Mouse (Mus musculus): ENCODE data around the gene Sspn. TPM values are rescaled to one million over a fixed set of nuclear protein-coding genes. Genes with fewer than 3 reads are reported as not detected.

Sspn gene
- polyA plus RNA-seq, 1 experiment from 2014 or later: 7.4 TPM

GRCm38 (mm10) chr6:145934001-145934696 is 2.7 kb downstream of the Sspn start:
- Histone ChIP-seq H3K4me1 (ENCODE audit: insufficient read depth) (peaks cover 3% of the 10 kb centered on the region; the same call in 1 of the 2 replicates), H3K4me3 (ENCODE audit: low read depth, low read length) (peak overlapping the region; percentile 46), H3K9me3 (ENCODE audit: low read depth, low read length) (no peaks in the 10 kb centered on the region; the same call in 1 of the 2 replicates), H3K9ac (peak overlapping the region; percentile 79), H3K36me3 (ENCODE audit: insufficient read depth) (no peaks in the 10 kb centered on the region), H3K27ac (ENCODE audit: low read depth) (peak overlapping the region; percentile 92), H3K27me3 (ENCODE audit: insufficient read depth, low read length) (no peaks in the 10 kb centered on the region), H3K4me2 (peak overlapping the region; percentile 71)
- no peak for TF ChIP-seq CTCF (IDR thresholded peaks at IDR 0.05; ENCODE audit: low read depth)
- peak; percentile 94 for ATAC-seq (ENCODE audit: insufficient read depth)
- WGBS: 3% methylated on average over 28 of the region's 28 CpGs
- peak; percentile 88 for DNase-seq

- H3K9me3 ChIP-seq (ENCODE audit: low read depth, low read length): no peaks in the 10 kb centered on the region; the same call in 1 of the 2 replicates
- peak overlapping the region; percentile 92 for H3K27ac ChIP-seq (ENCODE audit: low read depth)
- peak overlapping the region; percentile 46 for H3K4me3 ChIP-seq (ENCODE audit: low read depth, low read length)
- H3K9ac ChIP-seq: peak overlapping the region; percentile 79
- peak; percentile 23; the same call in 1 of the 2 replicates for ATAC-seq (ENCODE audit: insufficient read depth)
- H3K27me3 ChIP-seq (ENCODE audit: insufficient read depth, low read length): no peaks in the 10 kb centered on the region
- WGBS: 55% methylated on average over 9 of the region's 9 CpGs
- H3K36me3 ChIP-seq (ENCODE audit: insufficient read depth): no peaks in the 10 kb centered on the region
- H3K4me1 ChIP-seq (ENCODE audit: insufficient read depth): peaks cover 3% of the 10 kb centered on the region; the same call in 1 of the 2 replicates
- no peak for TF ChIP-seq CTCF (IDR thresholded peaks at IDR 0.05; ENCODE audit: low read depth)
- H3K4me2 ChIP-seq: peak overlapping the region; percentile 71
- peak; percentile 38 for DNase-seq
Measured at GRCm38 (mm10) chr6:145934697-145935240, 3.3 kb downstream of the Sspn start.

GRCm38 (mm10) chr6:145935912-145936311 is 4.5 kb downstream of the Sspn start:
- Histone ChIP-seq H3K27ac (ENCODE audit: low read depth) (no peak overlapping the region), H3K4me2 (0 out of 2 replicates have a peak overlapping the region, but pooled peaks have one; percentile 7), H3K36me3 (ENCODE audit: insufficient read depth) (no peaks in the 10 kb centered on the region), H3K4me1 (ENCODE audit: insufficient read depth) (peaks cover 3% of the 10 kb centered on the region; the same call in 1 of the 2 replicates), H3K9me3 (ENCODE audit: low read depth, low read length) (no peaks in the 10 kb centered on the region; the same call in 1 of the 2 replicates), H3K4me3 (ENCODE audit: low read depth, low read length) (no peak overlapping the region), H3K9ac (no peak overlapping the region), H3K27me3 (ENCODE audit: insufficient read depth, low read length) (no peaks in the 10 kb centered on the region)
- no peak for TF ChIP-seq CTCF (IDR thresholded peaks at IDR 0.05; ENCODE audit: low read depth)
- DNase-seq (no peak), ATAC-seq (ENCODE audit: insufficient read depth) (no peak)
- 70% methylated on average over 2 of the region's 2 CpGs for WGBS

- no peak overlapping the region for H3K9ac ChIP-seq
- ATAC-seq (ENCODE audit: insufficient read depth): no peak
- DNase-seq: no peak
- peaks cover 3% of the 10 kb centered on the region; the same call in 1 of the 2 replicates for H3K4me1 ChIP-seq (ENCODE audit: insufficient read depth)
- no peaks in the 10 kb centered on the region; the same call in 1 of the 2 replicates for H3K9me3 ChIP-seq (ENCODE audit: low read depth, low read length)
- H3K4me3 ChIP-seq (ENCODE audit: low read depth, low read length): no peak overlapping the region
- no peak overlapping the region for H3K27ac ChIP-seq (ENCODE audit: low read depth)
- no peak for TF ChIP-seq CTCF (IDR thresholded peaks at IDR 0.05; ENCODE audit: low read depth)
- no peaks in the 10 kb centered on the region for H3K27me3 ChIP-seq (ENCODE audit: insufficient read depth, low read length)
- no peak overlapping the region for H3K4me2 ChIP-seq
- no peaks in the 10 kb centered on the region for H3K36me3 ChIP-seq (ENCODE audit: insufficient read depth)
- 84% methylated on average over 4 of the region's 4 CpGs for WGBS
Measured at GRCm38 (mm10) chr6:145936511-145936910, 5.1 kb downstream of the Sspn start.

- no peak overlapping the region for H3K4me2 ChIP-seq
- H3K9ac ChIP-seq: no peak overlapping the region
- no peak for TF ChIP-seq CTCF (IDR thresholded peaks at IDR 0.05; ENCODE audit: low read depth)
- no peak for DNase-seq
- H3K4me1 ChIP-seq (ENCODE audit: insufficient read depth): 0 out of 2 replicates have a peak, but pooled peaks cover 2% of the 10 kb centered on the region
- no peaks in the 10 kb centered on the region; the same call in 1 of the 2 replicates for H3K9me3 ChIP-seq (ENCODE audit: low read depth, low read length)
- 42% methylated on average over 6 of the region's 6 CpGs for WGBS
- H3K36me3 ChIP-seq (ENCODE audit: insufficient read depth): no peaks in the 10 kb centered on the region
- no peak overlapping the region for H3K4me3 ChIP-seq (ENCODE audit: low read depth, low read length)
- no peaks in the 10 kb centered on the region for H3K27me3 ChIP-seq (ENCODE audit: insufficient read depth, low read length)
- no peak overlapping the region for H3K27ac ChIP-seq (ENCODE audit: low read depth)
- no peak for ATAC-seq (ENCODE audit: insufficient read depth)
Measured at GRCm38 (mm10) chr6:145940852-145941251, 9.4 kb downstream of the Sspn start.

GRCm38 (mm10) chr6:145942263-145942966 is 11.0 kb downstream of the Sspn start:
- Histone ChIP-seq H3K36me3 (ENCODE audit: insufficient read depth) (no peaks in the 10 kb centered on the region), H3K4me1 (ENCODE audit: insufficient read depth) (0 out of 2 replicates have a peak, but pooled peaks cover 3% of the 10 kb centered on the region), H3K4me3 (ENCODE audit: low read depth, low read length) (no peak overlapping the region), H3K27me3 (ENCODE audit: insufficient read depth, low read length) (no peaks in the 10 kb centered on the region), H3K4me2 (no peak overlapping the region), H3K9me3 (ENCODE audit: low read depth, low read length) (no peaks in the 10 kb centered on the region), H3K27ac (ENCODE audit: low read depth) (no peak overlapping the region), H3K9ac (no peak overlapping the region)
- no peak for ATAC-seq (ENCODE audit: insufficient read depth)
- DNase-seq: no peak
- 29% methylated on average over 12 of the region's 12 CpGs for WGBS
- TF ChIP-seq CTCF (IDR thresholded peaks at IDR 0.05; ENCODE audit: low read depth): no peak

- H3K9me3 ChIP-seq (ENCODE audit: low read depth, low read length): no peaks in the 10 kb centered on the region
- WGBS: 51% methylated on average over 3 of the region's 3 CpGs
- no peak for ATAC-seq (ENCODE audit: insufficient read depth)
- no peaks in the 10 kb centered on the region for H3K27me3 ChIP-seq (ENCODE audit: insufficient read depth, low read length)
- no peak overlapping the region for H3K4me2 ChIP-seq
- H3K27ac ChIP-seq (ENCODE audit: low read depth): no peak overlapping the region
- TF ChIP-seq CTCF (IDR thresholded peaks at IDR 0.05; ENCODE audit: low read depth): no peak
- H3K9ac ChIP-seq: no peak overlapping the region
- no peak overlapping the region for H3K4me3 ChIP-seq (ENCODE audit: low read depth, low read length)
- no peaks in the 10 kb centered on the region for H3K36me3 ChIP-seq (ENCODE audit: insufficient read depth)
- H3K4me1 ChIP-seq (ENCODE audit: insufficient read depth): 0 out of 2 replicates have a peak, but pooled peaks cover 3% of the 10 kb centered on the region
- no peak for DNase-seq
Measured at GRCm38 (mm10) chr6:145943414-145943813, 12.0 kb downstream of the Sspn start.

Measured in lung, embryonic 14.5 days (tissue).